Mouse (Mus musculus) small intestine, adult 2 months (tissue): ENCODE measurements at regions not wholly inside any gene's neighbourhood (a gene's known extent, or its start where the extent isn't known, plus 50 kb on each side); places are given as distances from the start of the nearest gene placed in this dataset.

Experiments used
- CTCF ChIP-seq: fragments of 200-500 bp; IDR thresholded peaks from 2 replicates; pipeline ENCODE4 v1.5.1; 2012; ENCODE audit warnings: low read depth, mild to moderate bottlenecking, control low read depth, inconsistent platforms, low read length, moderate library complexity, mixed read lengths; ENCODE audit not compliant: insufficient replicate concordance, insufficient read length; ENCODE audit errors: extremely low read depth
- POLR2A ChIP-seq: fragments of 200-500 bp; IDR thresholded peaks from 2 replicates; pipeline ENCODE4 v1.6.1; 2012; ENCODE audit warnings: low read depth, mild to moderate bottlenecking, control low read depth, inconsistent platforms, low read length, moderate library complexity

- no peak for TF ChIP-seq CTCF
- TF ChIP-seq POLR2A = no peak
Observed at GRCm38 (mm10) chr16:24211588-24211987, 181.7 kb upstream of the Lpp start.
